Mouse (Mus musculus) spleen, postnatal 10 days (tissue): Measurements from ENCODE around the gene Patj.
"Not testable (repeated sequence)": the region's sequence is repeated elsewhere in the genome, so short reads cannot be mapped to it uniquely, and the experiment has no call there.

Experiments
- DNase-seq, 2 experiments: peaks; one replicate each; pipeline ENCODE4 v3.0.0; 2021 to 2022; ENCODE audit warnings: low spot score in 2 of 2

Patj gene

DNA sequence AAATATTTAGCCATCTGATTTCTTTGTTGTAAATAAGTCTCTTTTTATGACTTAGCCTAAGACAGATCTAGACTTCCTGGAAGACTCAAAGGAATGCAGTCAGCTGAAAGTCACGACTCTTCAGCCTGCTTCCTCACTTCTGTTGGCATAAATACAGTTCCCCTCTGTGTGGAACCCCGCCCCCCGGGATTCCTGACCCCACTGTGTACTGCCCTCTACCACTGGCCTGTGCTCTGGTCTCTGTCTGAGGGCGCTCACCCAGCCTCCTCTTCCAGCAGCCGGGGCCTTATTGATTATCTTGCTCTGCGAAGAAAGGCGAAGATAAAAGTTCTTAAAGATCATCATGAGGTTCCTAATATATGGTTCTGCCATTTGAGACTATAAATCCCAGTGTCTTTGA, 258.1 kb downstream of the Patj start:
- DNase-seq: no peak

DNA sequence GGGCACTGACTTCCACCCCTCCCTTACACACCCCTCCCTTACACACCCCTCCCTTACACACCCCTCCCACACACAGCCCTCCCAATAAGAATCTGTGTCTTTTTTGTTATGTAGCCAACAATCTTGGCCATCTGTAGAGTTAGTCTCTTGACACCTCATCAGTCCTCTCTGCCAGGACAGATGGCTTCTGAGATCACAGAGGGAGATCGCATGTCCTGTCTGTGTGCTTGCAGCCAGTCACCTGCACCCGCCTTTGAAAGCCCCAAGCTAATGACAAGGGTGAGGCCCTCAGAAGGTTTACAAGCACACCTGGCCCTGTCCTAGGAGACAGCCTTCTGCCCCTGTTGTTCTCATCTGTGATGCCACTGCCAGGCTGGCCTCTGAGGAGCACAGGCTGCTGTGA, 258.8 kb downstream of the Patj start:
- DNase-seq: no peak

DNA sequence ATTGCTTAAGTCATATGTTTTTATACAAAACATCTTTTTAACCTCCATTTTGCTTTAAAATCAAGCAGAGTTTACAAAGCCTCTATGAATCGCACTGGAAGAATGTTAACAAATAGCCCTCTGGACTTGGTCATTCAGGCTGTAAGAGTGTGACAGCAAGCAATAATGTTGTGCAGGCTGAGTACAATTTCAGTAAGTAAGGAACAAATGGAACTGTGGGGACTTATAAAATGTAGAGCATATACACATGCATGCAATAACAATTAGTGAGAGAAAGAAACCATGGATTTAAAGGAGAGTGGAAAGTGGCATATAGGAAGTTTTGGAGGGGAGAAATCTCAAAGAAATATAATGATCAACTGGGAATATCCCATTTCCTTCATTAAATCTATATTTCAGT, 261.2 kb downstream of the Patj start:
- no peak for DNase-seq

DNA sequence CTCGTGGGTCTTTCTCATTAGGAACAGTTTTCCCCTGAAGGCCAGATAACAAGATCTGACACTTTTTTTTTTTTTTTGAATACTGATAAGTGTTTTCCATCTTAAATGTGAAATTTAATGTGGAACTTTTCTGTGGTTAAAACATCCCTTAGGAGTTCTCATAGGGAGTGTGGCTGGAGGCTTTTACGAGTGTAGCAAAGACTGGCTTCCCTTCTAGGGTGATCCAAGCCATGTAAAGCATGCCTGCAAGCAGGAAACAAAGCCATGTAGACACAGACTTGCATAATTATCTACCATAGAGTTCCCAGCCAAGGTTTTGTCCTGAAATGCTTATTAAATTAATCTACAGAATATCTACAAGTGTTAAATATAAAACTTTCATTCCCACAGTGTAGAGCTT, 263.4 kb downstream of the Patj start:
- no peak for DNase-seq

DNA sequence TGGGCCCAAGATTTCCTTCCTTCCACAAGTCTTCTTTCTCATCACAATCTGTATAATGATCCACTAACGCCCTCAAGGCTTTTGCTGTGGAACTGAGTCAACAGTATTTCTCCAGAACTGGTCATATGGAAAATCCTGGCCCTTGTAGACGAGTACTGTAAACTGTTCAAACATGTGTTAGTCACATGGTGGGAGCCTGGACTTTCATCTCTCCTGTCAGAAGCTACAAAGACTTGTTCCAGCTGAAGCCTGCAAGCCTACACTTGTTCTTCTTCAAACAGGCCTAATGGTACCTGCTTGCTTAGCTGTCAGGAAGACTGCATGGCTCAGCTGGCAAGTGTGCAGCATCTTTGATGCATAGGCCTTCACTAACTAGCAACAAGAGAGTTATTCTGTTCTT, 264.9 kb downstream of the Patj start:
- no peak for DNase-seq

DNA sequence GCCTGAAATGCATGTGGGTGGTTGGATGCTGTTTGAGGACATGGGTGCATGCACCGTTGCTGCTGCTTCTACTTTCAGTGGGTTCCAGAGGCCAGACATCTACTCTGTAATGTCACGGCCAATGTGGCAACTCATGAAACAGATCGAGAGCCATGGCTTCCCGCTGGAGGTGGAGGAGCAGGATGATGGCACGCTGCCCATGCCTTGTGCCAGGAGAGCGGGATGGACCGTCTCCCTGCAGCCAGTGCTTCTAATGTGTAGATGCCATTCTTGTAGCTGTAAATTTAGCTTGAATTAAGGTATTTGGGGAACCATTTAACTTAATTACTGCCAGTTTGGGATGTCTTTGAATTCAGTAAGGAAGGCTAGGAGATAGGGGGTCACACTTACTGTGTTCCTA, 270.3 kb downstream of the Patj start:
- DNase-seq: no peak

DNA sequence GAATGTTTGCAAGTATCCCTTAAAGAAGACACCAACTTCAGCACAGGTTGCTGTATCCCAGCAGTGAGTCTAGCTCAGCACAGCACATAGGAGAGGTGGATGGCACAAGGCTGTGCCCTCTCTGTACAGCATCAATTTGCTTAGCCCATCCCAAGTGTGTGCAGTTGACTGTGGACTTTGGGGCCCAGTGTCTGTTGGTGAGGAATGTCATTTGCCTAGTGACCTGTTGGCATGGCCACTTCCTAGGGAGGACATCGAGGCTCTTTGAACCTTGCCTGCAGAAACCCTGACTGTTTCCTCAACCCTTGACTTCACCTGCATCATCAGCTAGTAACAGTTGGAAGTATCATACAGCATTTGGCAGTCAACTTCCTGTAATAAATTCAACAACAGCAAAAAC, 270.9 kb downstream of the Patj start:
- no peak for DNase-seq

DNA sequence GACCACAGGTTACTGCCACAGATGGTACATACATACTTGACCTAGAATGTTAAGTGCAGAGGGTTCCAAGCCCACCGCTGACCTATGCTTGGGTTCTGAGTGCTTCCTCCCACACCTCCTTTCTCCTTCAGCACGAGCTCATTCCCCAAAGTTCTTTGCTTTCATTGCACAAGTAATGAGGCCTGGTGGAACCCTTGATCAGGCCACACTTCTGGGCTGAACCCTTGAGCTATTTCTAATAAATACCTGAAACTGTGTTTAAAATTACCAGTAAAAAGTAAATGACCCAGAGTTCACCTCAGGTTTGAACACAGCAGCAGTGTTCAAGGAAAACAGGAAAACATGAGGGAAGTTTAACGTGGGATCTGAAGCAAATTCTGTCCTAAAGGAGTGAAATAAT, 271.4 kb downstream of the Patj start:
- no peak for DNase-seq

DNA sequence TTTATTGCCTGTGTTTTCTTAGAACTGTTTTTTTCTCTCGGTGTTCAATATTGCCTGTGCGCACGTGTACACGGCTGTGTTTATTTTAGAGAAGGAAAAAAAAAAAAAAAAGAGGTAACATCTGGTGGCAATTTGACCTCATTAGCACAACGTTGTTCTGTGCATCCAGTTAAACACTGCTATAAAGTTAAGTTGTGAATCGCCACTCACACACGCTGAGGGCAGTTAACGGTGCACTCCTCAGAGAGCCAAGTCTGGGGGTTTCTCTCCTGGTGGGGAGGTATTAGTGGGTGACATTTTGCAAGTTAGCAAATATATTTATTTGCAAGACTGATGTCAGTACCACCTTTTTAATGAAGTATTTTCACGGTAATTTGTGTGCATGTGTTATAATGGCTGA, 281.9 kb downstream of the Patj start:
- DNase-seq: no peak

DNA sequence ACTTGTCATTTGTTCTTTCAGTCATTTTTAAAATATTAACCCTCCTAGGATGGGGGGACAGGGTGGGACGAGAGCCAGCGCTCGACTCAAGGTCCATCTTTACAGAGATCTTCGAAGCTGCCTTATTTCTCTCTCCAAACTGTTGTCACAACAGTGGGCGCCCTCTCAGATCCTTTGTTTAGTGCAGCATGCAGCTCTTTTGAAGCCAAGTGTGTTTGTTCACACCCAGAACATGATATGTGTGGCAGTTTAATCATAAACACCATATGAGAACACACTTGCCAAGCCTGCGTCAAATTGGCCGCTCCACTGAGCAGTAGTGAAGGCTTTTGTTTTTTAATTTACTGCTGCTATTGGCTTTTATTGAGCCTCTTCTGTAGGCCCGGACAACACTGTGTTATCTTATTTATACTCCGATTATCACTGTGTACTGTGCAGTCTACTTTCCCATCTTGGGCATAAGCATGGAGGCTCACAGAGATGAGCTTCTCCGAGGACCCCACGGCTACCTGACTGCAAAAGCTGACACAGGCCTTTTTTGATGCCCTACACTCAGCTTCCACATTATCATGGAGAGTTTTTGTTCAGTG, 291.2 kb downstream of the Patj start:
- DNase-seq: no peak

DNA sequence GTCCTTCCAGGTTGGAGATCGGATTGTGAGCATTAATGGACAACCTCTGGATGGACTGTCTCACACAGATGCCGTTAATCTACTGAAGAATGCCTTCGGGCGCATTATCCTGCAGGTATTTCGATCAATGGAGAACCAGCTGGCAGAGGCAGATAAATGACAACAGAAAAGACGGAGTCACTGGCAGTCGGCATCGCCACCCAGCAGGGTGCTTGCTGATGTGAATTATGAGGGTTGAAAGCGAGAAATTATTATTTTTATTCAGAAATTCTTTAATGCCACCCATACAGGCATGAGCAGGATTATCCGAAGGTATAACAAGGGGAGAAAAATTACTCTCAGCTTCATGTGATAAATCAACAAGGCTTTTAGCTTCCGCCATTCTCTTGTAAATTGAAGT, 292.5 kb downstream of the Patj start:
- DNase-seq: no peak

DNA sequence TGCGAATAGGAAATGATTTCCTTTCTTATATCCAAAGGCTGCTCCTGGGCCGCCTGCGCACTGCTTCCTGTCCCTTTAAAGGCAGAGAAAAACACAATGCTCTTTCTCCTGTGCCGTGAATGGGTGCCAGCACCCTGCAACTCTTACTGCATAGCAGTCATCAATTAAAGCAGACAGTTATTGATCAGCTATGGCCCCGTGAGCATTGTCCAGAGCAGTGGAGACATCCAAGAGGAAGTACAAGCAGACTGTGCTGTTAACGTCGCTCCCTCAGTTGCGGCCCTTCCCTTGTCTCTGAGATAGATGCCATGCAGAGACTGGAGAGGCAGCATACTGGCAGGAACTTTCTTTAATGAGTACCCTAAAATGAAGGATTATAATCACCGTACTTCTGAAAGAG, 292.9 kb downstream of the Patj start:
- no peak for DNase-seq

DNA sequence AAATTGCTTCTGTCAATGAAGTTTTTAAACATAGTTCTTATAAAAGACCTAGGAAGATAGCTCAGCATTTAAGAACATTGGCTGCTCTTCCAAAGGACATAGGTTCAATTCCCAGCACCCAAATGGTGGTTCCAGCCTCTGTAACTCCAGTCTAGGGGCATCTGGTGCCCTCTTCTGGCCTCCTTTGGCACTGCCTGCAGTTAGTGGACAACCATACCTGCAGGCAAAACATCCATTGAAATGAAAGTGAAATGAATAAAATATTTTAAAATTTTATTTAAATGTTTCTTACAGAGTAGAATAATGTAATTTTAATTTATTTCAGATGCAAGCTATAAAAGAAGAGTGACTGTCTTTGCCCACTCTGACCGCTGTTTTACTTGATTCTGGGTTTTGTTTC, 294.4 kb downstream of the Patj start:
- no peak for DNase-seq

DNA sequence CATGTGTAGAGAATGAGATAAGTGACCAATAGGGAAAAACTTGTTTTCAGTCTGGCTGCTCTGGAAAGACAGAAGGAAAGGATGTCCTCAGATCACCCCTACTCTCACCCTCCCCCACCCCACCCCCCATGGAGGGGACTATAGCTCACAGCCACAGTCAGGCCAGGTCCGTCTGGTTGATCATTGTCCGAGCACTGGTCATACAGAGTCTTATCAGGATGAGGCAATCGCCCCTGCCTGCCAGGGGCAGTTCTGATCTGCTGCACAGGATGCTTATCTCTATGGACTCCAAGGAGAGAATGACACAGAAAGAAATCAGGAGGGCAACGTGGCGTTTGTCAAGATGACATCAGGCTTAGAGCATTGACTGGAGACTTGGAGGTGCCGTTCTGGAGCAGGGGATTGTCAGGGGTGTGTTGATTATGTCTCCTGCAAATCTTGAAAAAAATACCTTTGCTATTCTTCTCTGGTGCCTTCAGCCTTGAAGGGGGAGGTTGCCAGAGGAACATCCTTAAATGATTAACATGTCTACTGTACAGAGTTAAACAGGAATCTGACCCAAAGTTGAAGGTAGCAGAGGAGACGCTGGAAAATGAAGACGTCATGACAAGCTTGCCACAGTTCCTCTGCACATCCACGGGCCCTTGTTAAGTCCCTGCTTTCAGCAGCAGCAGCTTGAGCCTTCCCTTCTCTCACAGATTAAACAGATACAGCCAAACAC, 298.0 kb downstream of the Patj start:
- DNase-seq: no peak

DNA sequence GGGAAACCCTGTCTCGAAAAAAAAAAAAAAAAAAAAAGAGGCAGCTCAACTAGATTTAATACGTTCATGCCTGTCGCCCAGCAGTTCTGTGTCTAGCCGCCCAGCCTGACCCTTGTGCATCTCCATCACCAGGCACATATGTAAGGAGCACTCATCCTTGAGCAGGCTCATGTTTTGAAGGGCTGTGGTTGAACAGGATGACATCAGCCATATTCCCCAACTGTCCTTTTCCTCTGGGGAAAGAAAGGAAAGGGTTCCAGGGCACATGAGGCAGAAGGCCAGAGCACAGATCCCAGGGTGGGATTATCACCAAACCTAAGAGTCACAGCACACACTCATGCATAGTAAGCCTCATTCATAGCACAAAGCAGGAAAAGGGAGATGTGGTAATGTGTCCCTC, 302.3 kb downstream of the Patj start:
- no peak for DNase-seq

DNA sequence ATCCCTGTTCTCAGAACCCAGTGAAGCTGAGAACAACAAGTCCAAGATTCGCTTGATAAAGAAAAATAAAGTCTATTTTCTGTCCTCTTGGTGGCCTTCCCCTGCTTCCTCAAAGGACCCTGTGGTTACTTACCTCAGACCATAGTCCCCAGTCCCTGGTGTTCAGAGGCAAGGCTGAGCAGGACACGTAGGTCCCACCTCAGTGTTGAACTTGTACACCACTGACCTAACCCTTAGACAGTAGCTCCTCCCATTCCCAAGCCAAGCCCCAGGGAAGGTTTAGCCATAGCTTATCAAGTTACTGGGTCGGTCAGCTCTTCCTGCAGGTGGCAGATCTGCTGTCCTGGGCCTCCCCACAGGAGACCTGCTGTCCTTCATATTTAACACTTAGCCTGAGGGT, 303.3 kb downstream of the Patj start:
- DNase-seq: no peak

DNA sequence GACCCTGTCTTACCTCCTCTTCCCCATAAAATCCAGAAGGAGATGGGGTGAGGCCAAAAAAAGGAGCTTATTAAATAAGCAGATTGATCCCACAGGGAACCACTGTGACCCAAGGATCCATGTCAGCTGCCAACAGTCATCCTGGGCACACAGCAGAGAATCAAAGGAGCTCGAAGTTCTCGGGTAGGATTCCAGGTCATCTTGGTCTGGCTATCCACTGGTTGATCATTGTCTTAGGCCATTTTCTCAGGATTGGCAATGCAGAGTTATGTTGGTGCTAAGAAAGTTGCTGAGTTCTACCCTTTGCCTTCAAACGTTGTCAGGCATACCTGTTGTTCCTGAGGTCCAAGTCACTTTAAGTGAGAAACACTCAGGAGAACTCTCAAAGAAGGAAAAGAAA, 304.6 kb downstream of the Patj start:
- no peak for DNase-seq

DNA sequence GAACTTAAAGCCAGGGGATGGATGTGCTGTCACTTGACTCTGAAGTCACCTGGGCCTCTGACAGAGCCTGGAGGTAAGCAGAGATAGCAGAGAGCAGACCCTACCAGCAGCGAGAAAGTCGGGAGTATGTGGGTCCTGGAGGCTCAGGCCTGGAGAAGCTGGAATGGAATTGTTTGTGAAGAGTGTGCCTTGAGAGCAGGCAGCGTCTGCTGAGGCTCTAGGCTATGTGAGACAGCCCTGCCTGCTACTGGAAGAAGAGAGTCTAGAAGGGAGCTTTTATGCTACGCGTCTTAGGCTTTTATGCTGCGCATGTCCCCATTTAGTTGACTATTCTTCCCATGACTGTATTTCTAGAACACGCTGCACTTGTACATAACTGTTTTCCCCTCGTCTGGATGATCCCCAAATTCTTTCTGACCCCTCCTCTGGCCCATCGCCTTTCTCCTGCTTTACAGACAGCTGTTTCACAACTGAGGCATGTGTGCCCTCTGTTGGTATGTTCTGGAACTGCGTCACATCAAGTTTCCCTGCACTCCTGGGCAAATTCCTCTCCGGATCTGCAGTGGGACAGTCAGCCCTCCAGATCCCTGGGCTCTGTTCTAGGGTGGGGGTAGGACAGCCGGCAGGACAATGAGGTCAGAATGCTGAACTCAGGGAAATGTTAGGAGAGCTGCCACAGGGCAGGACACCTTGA, 306.8 kb downstream of the Patj start:
- DNase-seq: peak; percentile 8 to 47

DNA sequence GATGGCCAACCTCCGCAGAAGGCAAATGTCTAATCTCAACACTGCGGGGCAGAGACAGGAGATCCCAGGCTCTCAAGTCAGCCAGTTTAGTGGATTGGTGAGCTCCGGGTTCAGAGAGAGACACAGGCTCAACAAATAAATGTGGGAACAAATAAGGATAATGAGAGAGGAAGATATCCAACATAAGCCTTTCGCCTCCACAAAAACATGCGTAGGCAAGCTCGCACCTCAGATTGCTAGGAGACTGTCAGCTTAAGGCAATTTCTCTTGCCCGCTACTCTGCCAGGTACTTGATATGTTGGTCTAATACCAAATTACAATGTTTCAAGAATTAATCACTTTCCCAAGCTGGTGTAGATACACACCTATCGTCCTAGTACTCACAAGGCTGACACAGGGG, 315.3 kb downstream of the Patj start:
- DNase-seq: no peak

DNA sequence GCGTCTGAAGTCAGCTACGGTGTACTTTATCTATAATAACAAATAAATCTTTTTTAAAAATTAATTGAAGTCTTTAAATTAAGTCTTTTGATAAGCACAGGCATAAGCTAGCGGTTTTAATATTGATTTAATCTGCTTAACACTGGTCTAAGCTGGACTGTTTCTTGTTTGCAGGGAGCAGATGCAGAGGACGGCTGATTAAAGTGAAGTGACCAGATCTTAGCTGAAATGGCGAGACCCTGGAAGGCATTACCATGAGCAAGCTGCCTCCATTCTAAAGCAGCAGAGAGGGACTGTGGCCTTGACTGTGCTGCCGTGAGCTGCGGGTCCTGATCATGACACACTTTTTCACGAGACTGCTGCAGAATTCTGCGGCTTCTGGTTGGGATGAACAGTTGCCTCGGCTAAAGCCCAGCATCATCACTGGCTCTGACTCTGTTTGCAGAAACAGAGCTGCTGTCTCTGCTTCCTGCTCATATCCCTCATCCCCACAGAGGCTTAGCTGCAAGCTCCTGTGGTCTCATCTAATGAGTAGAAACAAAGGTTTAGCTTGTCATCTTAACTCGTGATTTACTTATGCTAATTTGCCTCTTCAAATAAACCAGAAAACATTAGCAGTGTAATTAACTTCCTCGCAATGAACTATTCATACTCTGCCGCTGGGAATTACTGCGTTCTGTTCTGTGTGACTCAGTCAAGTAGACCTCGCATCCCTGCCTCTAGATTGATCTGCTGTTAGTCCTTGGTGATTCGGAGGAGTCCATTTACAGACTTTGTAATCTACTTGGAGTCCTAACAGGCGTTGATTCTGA, 322.4 kb downstream of the Patj start:
- DNase-seq: no peak

DNA sequence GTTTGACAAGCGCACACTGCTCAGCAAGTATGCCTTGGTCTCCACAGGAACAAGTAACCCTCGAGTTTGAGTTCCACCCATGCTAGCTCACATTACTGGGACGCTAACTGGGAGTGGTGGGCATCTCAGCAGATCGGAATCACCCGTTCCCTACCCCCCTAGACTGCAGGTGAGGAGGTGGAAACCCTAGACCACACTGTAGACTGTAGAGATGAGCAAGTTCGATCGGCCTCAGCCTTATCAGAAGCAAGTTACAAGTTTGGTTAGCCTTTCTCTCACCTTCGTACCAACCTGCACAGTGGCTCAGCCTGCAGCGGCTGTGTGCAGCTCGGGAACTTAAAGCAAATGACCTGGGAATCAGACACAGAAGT, 322.9 kb downstream of the Patj start:
- no peak for DNase-seq

DNA sequence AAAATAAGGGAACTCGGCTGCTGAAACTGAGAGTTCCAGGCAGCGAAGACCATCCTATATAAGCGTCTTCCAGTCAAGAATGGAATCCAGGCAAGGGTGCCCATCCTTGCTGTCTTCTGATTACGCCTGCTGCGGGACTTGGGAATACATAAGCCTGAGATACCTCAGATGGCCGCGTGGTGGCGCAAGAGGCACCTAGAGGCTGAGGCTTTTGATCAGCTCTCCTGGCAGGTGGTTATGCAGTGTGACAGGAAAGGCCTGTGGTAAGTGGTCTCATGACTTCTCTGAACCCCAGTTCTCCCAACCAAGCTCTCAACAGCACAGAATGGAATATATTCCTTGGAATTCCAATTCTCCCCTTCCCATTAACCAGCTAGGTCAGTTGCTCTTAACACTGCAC, 326.9 kb downstream of the Patj start:
- peak; percentile 12 to 68 for DNase-seq

DNA sequence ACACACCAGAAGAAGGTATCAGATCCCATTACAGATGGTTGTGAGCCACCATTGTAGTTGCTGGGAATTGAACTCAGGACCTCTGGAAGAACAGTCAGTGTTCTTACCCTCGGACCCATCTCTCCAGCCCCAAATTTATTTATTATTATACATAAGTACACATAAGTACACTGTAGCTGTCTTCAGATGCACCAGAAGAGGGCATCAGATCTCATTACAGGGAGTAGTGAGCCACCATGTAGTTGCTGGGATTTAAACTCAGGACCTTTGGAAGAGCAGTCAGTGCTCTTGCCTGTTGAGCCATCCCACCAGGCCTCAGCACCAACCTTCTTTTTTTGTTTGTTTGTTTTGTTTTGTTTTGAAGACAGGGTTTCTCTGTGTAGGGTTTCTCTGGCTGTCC, 329.1 kb downstream of the Patj start:
- not testable (repeated sequence) for DNase-seq
